Mouse (Mus musculus): Measurements from ENCODE around the gene Dbh.

Dbh gene

GRCm38 (mm10) chr2:27218569-27218968 lies 53.5 kb downstream of the Dbh start:
- DNase-seq (ENCODE audit: low spot score) = no peak

DNA sequence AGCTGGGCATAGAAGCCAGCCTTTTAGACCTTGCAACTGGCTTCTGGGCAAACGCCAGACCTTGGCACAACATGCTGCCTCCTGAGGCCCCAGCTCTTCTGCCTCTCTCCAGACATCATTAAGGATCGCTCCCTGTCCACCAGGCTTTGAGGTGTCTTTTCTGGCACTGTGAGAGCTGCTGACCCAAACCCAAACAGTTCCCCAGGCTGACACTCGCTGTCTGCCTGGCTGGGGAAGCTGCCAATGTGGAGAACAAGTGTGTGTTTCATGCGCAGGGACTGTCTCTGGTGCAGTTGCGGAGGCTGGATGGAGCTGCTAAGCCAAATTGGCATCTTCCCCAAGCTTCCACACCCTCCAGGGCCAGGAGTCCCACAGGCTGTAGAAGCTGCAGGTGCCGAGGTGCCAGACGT lies 58.0 kb downstream of the Dbh start:
- peak; percentile 74 for DNase-seq (ENCODE audit: low spot score)

DNA sequence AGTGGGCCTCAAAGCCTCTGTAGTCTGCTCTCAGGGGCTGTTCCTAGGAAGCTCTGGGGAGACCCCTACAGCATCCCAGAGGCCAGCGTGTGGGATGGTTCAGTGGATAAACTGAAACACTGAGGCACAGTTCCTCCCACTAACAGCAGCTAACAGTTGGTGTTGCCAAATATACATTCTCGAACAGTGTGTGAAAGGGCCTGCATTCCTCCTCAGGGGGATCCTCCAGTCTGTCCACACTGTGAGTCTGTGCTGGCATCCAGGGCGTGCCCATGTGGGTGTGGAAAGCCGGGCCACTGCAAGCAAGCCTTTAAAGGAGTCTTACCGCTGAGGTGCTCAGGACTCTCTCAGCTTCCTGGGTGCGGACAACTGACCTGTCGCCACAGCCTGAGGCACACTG lies 61.5 kb downstream of the Dbh start:
- no peak for DNase-seq (ENCODE audit: low spot score)

DNA sequence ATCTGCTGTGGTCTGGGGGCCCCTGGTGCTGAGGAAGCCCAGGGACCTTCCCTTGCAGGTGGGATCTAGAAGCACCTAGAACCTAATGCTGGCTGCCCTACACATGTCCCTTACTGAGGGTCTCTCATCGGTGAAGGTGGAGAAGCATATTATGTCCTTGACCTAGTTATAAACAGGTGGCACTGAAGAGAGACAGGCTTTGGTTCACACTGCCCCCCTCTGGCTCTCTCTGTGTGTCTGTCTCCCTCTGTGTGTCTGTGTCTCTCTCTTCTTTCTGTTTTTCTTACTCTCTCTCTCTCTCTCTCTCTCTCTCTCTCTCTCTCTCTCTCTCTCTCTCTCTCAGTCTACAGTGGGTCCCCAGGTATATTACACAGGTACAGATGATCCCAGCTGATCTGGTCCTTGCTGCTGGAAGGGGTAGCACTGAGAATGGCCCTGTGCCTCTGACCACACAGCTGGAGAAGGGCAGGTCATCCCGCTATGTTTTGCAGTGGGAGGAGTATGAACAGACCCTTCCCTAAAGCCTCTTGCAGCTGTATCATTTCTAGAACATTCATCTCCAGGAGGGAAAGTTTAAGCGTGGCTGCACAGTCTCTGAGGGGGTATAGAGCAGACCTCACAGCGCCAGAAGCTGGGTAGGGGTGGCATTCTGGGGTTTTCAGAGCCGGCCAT lies 63.9 kb downstream of the Dbh start:
- peak; percentile 52 for DNase-seq (ENCODE audit: low spot score)

DNA sequence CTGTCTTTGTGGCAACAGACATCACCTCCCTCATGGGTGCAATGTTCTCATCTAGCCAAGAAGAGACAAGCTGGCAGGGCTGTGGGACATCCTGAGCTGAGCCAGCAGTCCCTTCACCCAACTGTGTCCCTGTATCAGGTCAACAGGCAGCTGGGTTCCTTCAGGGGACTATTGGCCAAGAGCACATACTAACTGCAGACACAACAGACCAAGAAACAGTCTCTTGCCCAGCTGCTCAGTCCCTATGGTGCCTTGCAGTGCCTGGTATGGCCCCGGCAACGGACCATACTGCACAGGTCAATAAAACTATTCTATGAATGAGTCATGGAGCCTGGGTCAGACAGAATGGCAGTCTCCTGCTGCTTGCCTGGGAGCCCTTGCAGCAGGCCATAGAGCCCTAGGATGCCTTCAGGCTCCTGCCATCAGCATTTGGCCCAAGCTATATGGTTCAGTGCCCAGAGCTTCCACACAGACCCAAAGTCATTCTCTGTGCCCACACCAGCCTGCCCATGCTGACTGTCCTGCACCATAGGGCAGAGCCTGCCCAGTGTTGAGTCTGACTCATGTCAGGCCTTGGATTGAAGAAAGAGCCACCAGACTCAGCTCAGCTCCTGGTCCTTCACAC lies 64.6 kb downstream of the Dbh start:
- no peak for DNase-seq (ENCODE audit: low spot score)

DNA sequence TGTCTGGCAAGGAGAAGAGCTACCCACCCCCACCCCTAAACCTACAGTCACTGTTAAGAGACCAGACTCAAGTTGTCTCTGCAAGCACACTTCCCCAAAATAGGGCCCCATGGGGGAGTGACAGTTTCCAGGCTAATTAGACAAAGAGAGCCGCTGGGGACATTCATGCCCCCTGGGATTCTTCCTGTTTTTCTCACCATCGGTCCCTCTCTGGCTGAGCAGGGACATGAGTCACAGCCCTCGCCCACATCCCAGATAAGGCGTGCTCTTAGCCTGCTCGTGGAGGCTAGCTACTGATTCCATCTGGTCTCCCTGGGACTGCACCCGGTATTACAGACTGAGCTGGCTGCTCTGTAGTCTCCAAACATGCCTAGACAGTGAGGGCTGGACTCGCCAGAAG lies 67.3 kb downstream of the Dbh start:
- peak; percentile 72 for DNase-seq (ENCODE audit: low spot score)
